14 mouse cellular contexts compared by ENCODE assay signal in genomic region chr5:13630692-13631091, GRCm38 (mm10).
DNase-seq lines count a peak whose midpoint lies in the region; ATAC-seq and TF ChIP-seq lines count a peak whose summit lies in the region.
"Had no signal": no experiment of that assay in that cellular context is flagged by ENCODE, and none has a peak within 500 bp of the region (broad histone marks: within the 10 kb centered on the region; RNA-seq: fewer than 3 reads in every experiment).

No protein-coding gene starts in this region.

- DNase-seq in cerebellum, adult 9-10 months = peak; percentile 10
- DNase-seq in cerebellum, adult 8-10 months = no peak
- peak; percentile 63 for DNase-seq in hindbrain, embryonic 14.5 days (ENCODE audit: low spot score)
- no peak for DNase-seq in hindbrain, embryonic 10.5 days (ENCODE audit: low spot score)
- DNase-seq in lung, embryonic 14.5 days = peak; percentile 79
- DNase-seq in lung, postnatal 14 days = no peak
- DNase-seq in brain, embryonic 14.5 days (ENCODE audit: low read depth) = peak; percentile 49
- DNase-seq in thymus, postnatal 10 days (ENCODE audit: low spot score in 2 of 2) = no peak
- DNase-seq: adrenal gland, postnatal 25 days; cerebellum, postnatal 25 days; right cerebral cortex, adult 18-20 months had no signal

- no peaks in the 10 kb centered on the region for H3K4me1 ChIP-seq in hindbrain, embryonic 14.5 days (replicated peaks; ENCODE audit: control insufficient read depth, insufficient read depth, low read length)
- peaks cover 18% of the 10 kb centered on the region for H3K4me1 ChIP-seq in hindbrain, embryonic 10.5 days (replicated peaks)
- H3K4me1 ChIP-seq in lung, embryonic 14.5 days (ENCODE audit: insufficient read depth) = peaks cover 7% of the 10 kb centered on the region; the same call in 1 of the 2 replicates
- H3K4me1 ChIP-seq: embryonic facial prominence, embryonic 15.5 days had no signal

- TF ChIP-seq CTCF in lung, embryonic 14.5 days (IDR thresholded peaks at IDR 0.05; ENCODE audit: low read depth) = peak; percentile 39
- TF ChIP-seq CTCF in brain, embryonic 14.5 days (IDR thresholded peaks at IDR 0.05; ENCODE audit: borderline replicate concordance, extremely low read depth, insufficient read depth, insufficient read length) = no peak

- no peaks in the 10 kb centered on the region for H3K27me3 ChIP-seq in hindbrain, embryonic 14.5 days (ENCODE audit: control insufficient read depth, insufficient read depth, low read length)
- H3K27me3 ChIP-seq in hindbrain, embryonic 10.5 days (ENCODE audit: insufficient read depth, poor library complexity, severe bottlenecking) = peaks cover 25% of the 10 kb centered on the region
- H3K27me3 ChIP-seq in lung, embryonic 14.5 days (ENCODE audit: insufficient read depth, low read length) = no peaks in the 10 kb centered on the region
- H3K27me3 ChIP-seq: embryonic facial prominence, embryonic 15.5 days; forebrain, embryonic 13.5 days had no signal

- no peaks in the 10 kb centered on the region for H3K36me3 ChIP-seq in hindbrain, embryonic 14.5 days (replicated peaks; ENCODE audit: control insufficient read depth, insufficient read depth)
- H3K36me3 ChIP-seq in hindbrain, embryonic 10.5 days = no peaks in the 10 kb centered on the region
- no peaks in the 10 kb centered on the region for H3K36me3 ChIP-seq in lung, embryonic 14.5 days (ENCODE audit: insufficient read depth)
- H3K36me3 ChIP-seq: embryonic facial prominence, embryonic 15.5 days had no signal

- no peak for ATAC-seq in hindbrain, embryonic 14.5 days (ENCODE audit: low FRiP score)
- no peak for ATAC-seq in lung, embryonic 14.5 days (ENCODE audit: insufficient read depth)

- no peak for TF ChIP-seq POLR2A in brain, embryonic 14.5 days (IDR thresholded peaks at IDR 0.05; ENCODE audit: borderline replicate concordance, extremely low read depth, insufficient read depth, insufficient read length, poor library complexity, severe bottlenecking)

- H3K4me2 ChIP-seq in hindbrain, embryonic 14.5 days (replicated peaks) = no peak overlapping the region
- no peak overlapping the region for H3K4me2 ChIP-seq in lung, embryonic 14.5 days
- H3K4me2 ChIP-seq: embryonic facial prominence, embryonic 15.5 days; forebrain, embryonic 13.5 days had no signal

- H3K4me3 ChIP-seq in hindbrain, embryonic 14.5 days (replicated peaks; ENCODE audit: low read length) = no peak overlapping the region
- H3K4me3 ChIP-seq in hindbrain, embryonic 10.5 days = no peak overlapping the region
- no peak overlapping the region for H3K4me3 ChIP-seq in lung, embryonic 14.5 days (ENCODE audit: low read depth, low read length)
- H3K4me3 ChIP-seq: embryonic facial prominence, embryonic 15.5 days; forebrain, embryonic 13.5 days; myocyte had no signal

- no peak overlapping the region for H3K9ac ChIP-seq in hindbrain, embryonic 14.5 days
- H3K9ac ChIP-seq in lung, embryonic 14.5 days = no peak overlapping the region
- H3K9ac ChIP-seq: embryonic facial prominence, embryonic 15.5 days; forebrain, embryonic 13.5 days had no signal

- no peaks in the 10 kb centered on the region for H3K9me3 ChIP-seq in hindbrain, embryonic 14.5 days (ENCODE audit: control insufficient read depth, low read length)
- H3K9me3 ChIP-seq in hindbrain, embryonic 10.5 days = no peaks in the 10 kb centered on the region
- no peaks in the 10 kb centered on the region for H3K9me3 ChIP-seq in lung, embryonic 14.5 days (ENCODE audit: low read depth, low read length)
- H3K9me3 ChIP-seq: embryonic facial prominence, embryonic 15.5 days; forebrain, embryonic 13.5 days had no signal

- H3K27ac ChIP-seq in hindbrain, embryonic 14.5 days = no peak overlapping the region
- no peak overlapping the region for H3K27ac ChIP-seq in hindbrain, embryonic 10.5 days
- no peak overlapping the region for H3K27ac ChIP-seq in lung, embryonic 14.5 days (ENCODE audit: low read depth)
- H3K27ac ChIP-seq: embryonic facial prominence, embryonic 15.5 days; forebrain, embryonic 13.5 days had no signal

Comparison
In these comparisons a context has a peak if more than half of its experiments do, and no peak if none do; other contexts are left out.
1. DNase-seq: peak in cerebellum, adult 9-10 months (single experiment), hindbrain, embryonic 14.5 days (single experiment), lung, embryonic 14.5 days (single experiment) and brain, embryonic 14.5 days (single experiment); none in cerebellum, adult 8-10 months (single experiment), hindbrain, embryonic 10.5 days (single experiment), lung, postnatal 14 days (single experiment) and thymus, postnatal 10 days (0 of 2).